Mouse (Mus musculus) heart, postnatal 25 days (tissue): ENCODE data around the gene Rab43. TPM values are rescaled to one million over a fixed set of nuclear protein-coding genes. Genes with fewer than 3 reads are reported as not detected.

Source experiments
- total RNA-seq, 2 experiments: library from RNA; stranded (reverse); gene quantifications; 2 replicates each; pipeline ENCODE4 v1.2.3; 2021

The Rab43 gene
- total RNA-seq, 2 experiments from 2014 or later = 12.5 to 15.7 TPM

Other genes starting within 250 kb of the Rab43 start
- gene Prokr1, start 221.4 kb downstream of the Rab43 start, total RNA-seq = under 1 TPM; 0.73 to 0.84 TPM
- 1 to 10 TPM; 2.3 to 2.6 TPM for gene Aplf, start 140.0 kb downstream of the Rab43 start, total RNA-seq
- gene Efcc1, start 81.3 kb downstream of the Rab43 start, total RNA-seq = 1 to 10 TPM in 1 of 2 experiments, under 1 TPM in 1; 0.95 to 1.4 TPM
- gene Gp9, start 34.1 kb downstream of the Rab43 start, total RNA-seq = 1 to 10 TPM in 1 of 2 experiments, under 1 TPM in 1; 0.78 to 1.2 TPM
- gene Gm45140, start 23.6 kb upstream of the Rab43 start, total RNA-seq = 1 to 10 TPM; 1.2 to 1.6 TPM
- gene Isy1, start 26.6 kb upstream of the Rab43 start, total RNA-seq = 10 to 100 TPM; 19.5 to 21.9 TPM
- gene Cnbp, start 38.9 kb upstream of the Rab43 start, total RNA-seq = 100 to 1,000 TPM; 279 to 311 TPM
- 10 to 100 TPM; 42.6 to 46.1 TPM for gene Copg1, start 75.7 kb upstream of the Rab43 start, total RNA-seq
- gene Hmces, start 101.8 kb upstream of the Rab43 start, total RNA-seq = 10 to 100 TPM in 1 of 2 experiments, 1 to 10 TPM in 1; 8.5 to 10.3 TPM
- gene H1fx, start 169.5 kb upstream of the Rab43 start, total RNA-seq = 1 to 10 TPM; 1.7 to 2.7 TPM
- gene Rab7, start 233.1 kb upstream of the Rab43 start, total RNA-seq = 100 to 1,000 TPM; 292 to 305 TPM